Mouse (Mus musculus) thymus, adult 2 months (tissue): ENCODE results near the gene Otud3.

Source experiments
- CTCF ChIP-seq: fragments of 200-500 bp; IDR thresholded peaks from 2 replicates; pipeline ENCODE4 v1.5.1; 2012; ENCODE audit warnings: mild to moderate bottlenecking, control low read depth, low read length, moderate library complexity, borderline replicate concordance; ENCODE audit not compliant: control insufficient read depth, poor library complexity, insufficient read depth; ENCODE audit errors: extremely low read depth
- POLR2A ChIP-seq: fragments of 200-500 bp; IDR thresholded peaks from 2 replicates; pipeline ENCODE4 v1.6.1; 2012; ENCODE audit warnings: mild to moderate bottlenecking, low read length, control low read depth, moderate library complexity; ENCODE audit not compliant: control insufficient read depth, poor library complexity, insufficient read depth; ENCODE audit errors: extremely low read depth

GRCm38 (mm10) chr4:138875986-138876385 lies 37.8 kb downstream of the Otud3 start:
- TF ChIP-seq POLR2A (no peak), CTCF (no peak)
